Mouse (Mus musculus) C2C12 (cell line): ENCODE results near the gene Akap2.

Source experiments
- CEBPB ChIP-seq: IDR thresholded peaks from one replicate; pipeline ENCODE4 v1.6.1; 2011; ENCODE audit warnings: low read depth, mild to moderate bottlenecking, control low read depth, moderate library complexity
- CTCF ChIP-seq: IDR thresholded peaks from one replicate; pipeline ENCODE4 v1.5.1; 2011; ENCODE audit not compliant: control insufficient read depth, insufficient read depth, insufficient read length
- MAX ChIP-seq: IDR thresholded peaks from one replicate; pipeline ENCODE4 v1.6.1; 2011; ENCODE audit warnings: mild to moderate bottlenecking, control low read depth
- MYOD1 ChIP-seq: IDR thresholded peaks from one replicate; pipeline ENCODE4 v1.6.1; 2011; ENCODE audit warnings: low read depth; ENCODE audit not compliant: control insufficient read depth, insufficient read length
- MYOG ChIP-seq: IDR thresholded peaks from one replicate; pipeline ENCODE4 v1.6.1; 2011; ENCODE audit not compliant: control insufficient read depth, insufficient read length; ENCODE audit errors: extremely low read depth
- USF1 ChIP-seq: IDR thresholded peaks from one replicate; pipeline ENCODE4 v1.6.1; 2011; ENCODE audit warnings: low read depth, mild to moderate bottlenecking, control low read depth, moderate library complexity

- TF ChIP-seq CTCF (no peak), MYOD1 (no peak), USF1 (no peak), CEBPB (no peak), MYOG (no peak), MAX (no peak)
Measured at GRCm38 (mm10) chr4:57794547-57794946, 77.1 kb downstream of the Akap2 start.
